Mouse (Mus musculus): ENCODE results near the gene Osbpl10. TPM values are rescaled to one million over a fixed set of nuclear protein-coding genes. Genes with fewer than 3 reads are reported as not detected.

The Osbpl10 gene
- polyA plus RNA-seq, 1 experiment from 2014 or later: 0.07 TPM

GRCm38 (mm10) chr9:115097340-115097739 lies 119.0 kb downstream of the Osbpl10 start:
- Histone ChIP-seq H3K4me3 (ENCODE audit: low read depth, low read length) (no peak overlapping the region), H3K4me1 (ENCODE audit: insufficient read depth) (no peaks in the 10 kb centered on the region), H3K36me3 (replicated peaks; ENCODE audit: insufficient read depth, low read length) (no peaks in the 10 kb centered on the region), H3K9ac (replicated peaks) (no peak overlapping the region), H3K27me3 (ENCODE audit: insufficient read depth, low read length) (no peaks in the 10 kb centered on the region), H3K27ac (ENCODE audit: low read depth) (no peak overlapping the region), H3K9me3 (ENCODE audit: low read length) (0 out of 2 replicates have a peak, but pooled peaks cover 2% of the 10 kb centered on the region), H3K4me2 (ENCODE audit: low read depth, low read length) (no peak overlapping the region)
- 75% methylated on average over 4 of the region's 4 CpGs for WGBS (ENCODE audit: insufficient replicate concordance)
- TF ChIP-seq CTCF (IDR thresholded peaks at IDR 0.05; ENCODE audit: low read depth) (no peak), EP300 (IDR thresholded peaks at IDR 0.05; ENCODE audit: low read depth) (no peak)
- no peak for DNase-seq
- no peak for ATAC-seq

GRCm38 (mm10) chr9:115100181-115100915 lies 122.0 kb downstream of the Osbpl10 start:
- WGBS (ENCODE audit: insufficient replicate concordance): 80% methylated on average over 15 of the region's 15 CpGs
- H3K27ac ChIP-seq (ENCODE audit: low read depth): no peak overlapping the region
- H3K9ac ChIP-seq (replicated peaks): no peak overlapping the region
- no peak overlapping the region for H3K4me2 ChIP-seq (ENCODE audit: low read depth, low read length)
- H3K9me3 ChIP-seq (ENCODE audit: low read length): no peaks in the 10 kb centered on the region
- ATAC-seq (no peak), DNase-seq (no peak)
- TF ChIP-seq CTCF (IDR thresholded peaks at IDR 0.05; ENCODE audit: low read depth): no peak
- no peak for TF ChIP-seq EP300 (IDR thresholded peaks at IDR 0.05; ENCODE audit: low read depth)
- no peaks in the 10 kb centered on the region for H3K36me3 ChIP-seq (replicated peaks; ENCODE audit: insufficient read depth, low read length)
- no peaks in the 10 kb centered on the region for H3K4me1 ChIP-seq (ENCODE audit: insufficient read depth)
- no peaks in the 10 kb centered on the region for H3K27me3 ChIP-seq (ENCODE audit: insufficient read depth, low read length)
- H3K4me3 ChIP-seq (ENCODE audit: low read depth, low read length): no peak overlapping the region

- Histone ChIP-seq H3K4me1 (ENCODE audit: insufficient read depth) (no peaks in the 10 kb centered on the region), H3K27me3 (ENCODE audit: insufficient read depth, low read length) (no peaks in the 10 kb centered on the region), H3K4me3 (ENCODE audit: low read depth, low read length) (no peak overlapping the region), H3K9me3 (ENCODE audit: low read length) (no peaks in the 10 kb centered on the region), H3K36me3 (replicated peaks; ENCODE audit: insufficient read depth, low read length) (no peaks in the 10 kb centered on the region), H3K27ac (ENCODE audit: low read depth) (no peak overlapping the region), H3K4me2 (ENCODE audit: low read depth, low read length) (no peak overlapping the region), H3K9ac (replicated peaks) (no peak overlapping the region)
- no peak for DNase-seq
- 89% methylated on average over 7 of the region's 7 CpGs for WGBS (ENCODE audit: insufficient replicate concordance)
- TF ChIP-seq CTCF (IDR thresholded peaks at IDR 0.05; ENCODE audit: low read depth) (no peak), EP300 (IDR thresholded peaks at IDR 0.05; ENCODE audit: low read depth) (no peak)
- ATAC-seq: no peak
Measured at GRCm38 (mm10) chr9:115107430-115107829, 129.1 kb downstream of the Osbpl10 start.

GRCm38 (mm10) chr9:115110655-115111054 lies 132.3 kb downstream of the Osbpl10 start:
- Histone ChIP-seq H3K27me3 (ENCODE audit: insufficient read depth, low read length) (no peaks in the 10 kb centered on the region), H3K9me3 (ENCODE audit: low read length) (no peaks in the 10 kb centered on the region), H3K4me2 (ENCODE audit: low read depth, low read length) (no peak overlapping the region), H3K4me1 (ENCODE audit: insufficient read depth) (no peaks in the 10 kb centered on the region), H3K9ac (replicated peaks) (no peak overlapping the region), H3K36me3 (replicated peaks; ENCODE audit: insufficient read depth, low read length) (no peaks in the 10 kb centered on the region), H3K27ac (ENCODE audit: low read depth) (no peak overlapping the region), H3K4me3 (ENCODE audit: low read depth, low read length) (no peak overlapping the region)
- ATAC-seq (no peak), DNase-seq (no peak)
- no peak for TF ChIP-seq EP300 (IDR thresholded peaks at IDR 0.05; ENCODE audit: low read depth)
- TF ChIP-seq CTCF (IDR thresholded peaks at IDR 0.05; ENCODE audit: low read depth): peak; percentile 19; the same call in 1 of the 2 replicates
- WGBS (ENCODE audit: insufficient replicate concordance): 56% methylated on average over 3 of the region's 3 CpGs

GRCm38 (mm10) chr9:115117314-115117713 lies 138.9 kb downstream of the Osbpl10 start:
- H3K36me3 ChIP-seq (replicated peaks; ENCODE audit: insufficient read depth, low read length): no peaks in the 10 kb centered on the region
- no peak overlapping the region for H3K4me2 ChIP-seq (ENCODE audit: low read depth, low read length)
- H3K4me3 ChIP-seq (ENCODE audit: low read depth, low read length): no peak overlapping the region
- 0 out of 2 replicates have a peak, but pooled peaks cover 3% of the 10 kb centered on the region for H3K4me1 ChIP-seq (ENCODE audit: insufficient read depth)
- no peaks in the 10 kb centered on the region for H3K27me3 ChIP-seq (ENCODE audit: insufficient read depth, low read length)
- no peaks in the 10 kb centered on the region for H3K9me3 ChIP-seq (ENCODE audit: low read length)
- ATAC-seq (no peak), DNase-seq (no peak)
- no peak overlapping the region for H3K27ac ChIP-seq (ENCODE audit: low read depth)
- no peak overlapping the region for H3K9ac ChIP-seq (replicated peaks)
- TF ChIP-seq CTCF (IDR thresholded peaks at IDR 0.05; ENCODE audit: low read depth): no peak
- TF ChIP-seq EP300 (IDR thresholded peaks at IDR 0.05; ENCODE audit: low read depth): no peak
- WGBS (ENCODE audit: insufficient replicate concordance): 72% methylated on average over 10 of the region's 10 CpGs

- no peaks in the 10 kb centered on the region for H3K27me3 ChIP-seq (ENCODE audit: insufficient read depth, low read length)
- no peaks in the 10 kb centered on the region for H3K36me3 ChIP-seq (replicated peaks; ENCODE audit: insufficient read depth, low read length)
- no peak for TF ChIP-seq EP300 (IDR thresholded peaks at IDR 0.05; ENCODE audit: low read depth)
- no peak for ATAC-seq
- peak; percentile 27 for DNase-seq
- H3K9ac ChIP-seq (replicated peaks): no peak overlapping the region
- H3K27ac ChIP-seq (ENCODE audit: low read depth): no peak overlapping the region
- H3K9me3 ChIP-seq (ENCODE audit: low read length): no peaks in the 10 kb centered on the region
- 69% methylated on average over 5 of the region's 5 CpGs for WGBS (ENCODE audit: insufficient replicate concordance)
- 0 out of 2 replicates have a peak, but pooled peaks cover 3% of the 10 kb centered on the region for H3K4me1 ChIP-seq (ENCODE audit: insufficient read depth)
- no peak overlapping the region for H3K4me3 ChIP-seq (ENCODE audit: low read depth, low read length)
- H3K4me2 ChIP-seq (ENCODE audit: low read depth, low read length): no peak overlapping the region
Measured at GRCm38 (mm10) chr9:115120276-115120675, 141.9 kb downstream of the Osbpl10 start.

Measured in liver, postnatal 0 days (tissue).